Mouse (Mus musculus): ENCODE measurements around the gene Rnaseh2b. TPM values are rescaled to one million over a fixed set of nuclear protein-coding genes. Genes with fewer than 3 reads are reported as not detected.

Gene Rnaseh2b
- polyA plus RNA-seq, 1 experiment from 2014 or later, result 60.5 TPM

DNA sequence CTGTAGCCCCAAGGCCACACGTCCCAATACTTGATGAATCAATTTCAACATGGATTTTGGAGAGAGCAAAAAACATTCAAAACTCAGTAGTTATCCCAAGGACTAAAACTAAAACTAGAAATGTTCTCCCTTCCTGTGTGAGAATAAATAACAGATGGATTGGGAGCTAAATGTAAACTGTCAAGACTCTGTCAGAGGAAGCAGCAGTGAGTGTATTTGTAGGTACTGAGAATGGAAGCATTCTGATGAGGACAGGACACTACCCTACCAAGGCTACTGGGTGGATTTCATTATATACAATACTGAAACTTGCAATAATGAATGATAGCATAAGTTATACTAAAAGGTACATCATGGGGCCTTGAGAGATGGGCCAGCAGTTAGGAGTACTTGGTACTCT lies 6.4 kb downstream of the Rnaseh2b start:
- Histone ChIP-seq H3K9me3 (ENCODE audit: control insufficient read depth, low read length) (no peaks in the 10 kb centered on the region), H3K4me2 (ENCODE audit: low read depth, low read length) (no peak overlapping the region), H3K27me3 (ENCODE audit: control insufficient read depth, insufficient read depth, low read depth, low read length) (no peaks in the 10 kb centered on the region), H3K4me1 (replicated peaks; ENCODE audit: control insufficient read depth, insufficient read depth, low read length) (peaks cover 3% of the 10 kb centered on the region), H3K27ac (ENCODE audit: low read length) (no peak overlapping the region), H3K9ac (ENCODE audit: low read length) (no peak overlapping the region), H3K4me3 (ENCODE audit: low read length) (no peak overlapping the region), H3K36me3 (ENCODE audit: control insufficient read depth, insufficient read depth, low read length) (no peaks in the 10 kb centered on the region)
- ATAC-seq (ENCODE audit: low read depth), result no peak
- WGBS, result 78% methylated on average over 1 of the region's 1 CpGs

DNA sequence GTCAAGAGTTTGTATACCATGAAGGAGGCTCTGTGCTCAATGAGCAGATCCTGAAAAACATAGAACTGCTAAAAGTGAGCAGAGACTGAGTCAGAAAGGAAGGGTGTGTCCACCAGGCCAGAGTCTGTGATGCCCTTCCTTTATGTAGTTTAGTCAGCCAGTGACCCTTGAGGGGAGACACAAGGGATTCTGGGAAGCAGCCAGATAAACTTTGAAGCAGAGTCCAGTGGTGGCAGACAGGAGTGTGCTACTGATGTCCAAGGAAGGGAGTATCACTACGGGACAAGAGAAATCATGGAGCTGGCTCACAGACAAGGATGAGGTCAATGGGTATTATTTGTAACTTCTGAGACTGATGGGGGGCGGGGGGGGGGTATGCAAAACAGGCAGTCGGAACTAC lies 7.6 kb downstream of the Rnaseh2b start:
- Histone ChIP-seq H3K4me1 (replicated peaks; ENCODE audit: control insufficient read depth, insufficient read depth, low read length) (peaks cover 3% of the 10 kb centered on the region), H3K4me3 (ENCODE audit: low read length) (no peak overlapping the region), H3K9ac (ENCODE audit: low read length) (no peak overlapping the region), H3K27me3 (ENCODE audit: control insufficient read depth, insufficient read depth, low read depth, low read length) (no peaks in the 10 kb centered on the region), H3K36me3 (ENCODE audit: control insufficient read depth, insufficient read depth, low read length) (no peaks in the 10 kb centered on the region), H3K9me3 (ENCODE audit: control insufficient read depth, low read length) (no peaks in the 10 kb centered on the region), H3K27ac (ENCODE audit: low read length) (no peak overlapping the region), H3K4me2 (ENCODE audit: low read depth, low read length) (no peak overlapping the region)
- ATAC-seq (ENCODE audit: low read depth), result no peak
- WGBS, result 61% methylated on average over 3 of the region's 3 CpGs

DNA sequence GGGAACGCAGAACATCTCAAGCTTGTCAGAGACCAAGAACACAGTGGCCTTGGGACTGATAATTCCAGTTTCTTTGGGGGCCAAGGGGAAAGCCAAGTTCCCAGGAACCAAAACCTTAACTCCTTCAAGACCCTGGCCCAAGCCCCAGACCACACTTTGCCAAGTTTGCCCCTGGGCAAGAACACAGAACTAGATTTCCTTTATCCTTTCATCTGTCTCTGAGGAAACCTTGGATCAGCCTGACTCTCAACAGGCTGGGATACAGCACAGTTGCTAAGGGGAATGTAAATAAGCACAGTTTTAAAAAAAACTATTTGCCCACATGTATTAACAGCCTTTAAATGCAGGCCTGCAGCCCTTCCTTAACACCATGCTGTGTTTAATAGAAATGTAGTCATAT lies 15.2 kb downstream of the Rnaseh2b start:
- no peak overlapping the region for H3K4me2 ChIP-seq (ENCODE audit: low read depth, low read length)
- no peaks in the 10 kb centered on the region; the same call in 1 of the 2 replicates for H3K4me1 ChIP-seq (replicated peaks; ENCODE audit: control insufficient read depth, insufficient read depth, low read length)
- no peak for ATAC-seq (ENCODE audit: low read depth)
- H3K27ac ChIP-seq (ENCODE audit: low read length), result no peak overlapping the region
- WGBS, result 83% methylated on average over 1 of the region's 1 CpGs
- H3K9me3 ChIP-seq (ENCODE audit: control insufficient read depth, low read length), result no peaks in the 10 kb centered on the region
- H3K4me3 ChIP-seq (ENCODE audit: low read length), result no peak overlapping the region
- H3K36me3 ChIP-seq (ENCODE audit: control insufficient read depth, insufficient read depth, low read length), result no peaks in the 10 kb centered on the region
- H3K27me3 ChIP-seq (ENCODE audit: control insufficient read depth, insufficient read depth, low read depth, low read length), result no peaks in the 10 kb centered on the region
- H3K9ac ChIP-seq (ENCODE audit: low read length), result no peak overlapping the region

DNA sequence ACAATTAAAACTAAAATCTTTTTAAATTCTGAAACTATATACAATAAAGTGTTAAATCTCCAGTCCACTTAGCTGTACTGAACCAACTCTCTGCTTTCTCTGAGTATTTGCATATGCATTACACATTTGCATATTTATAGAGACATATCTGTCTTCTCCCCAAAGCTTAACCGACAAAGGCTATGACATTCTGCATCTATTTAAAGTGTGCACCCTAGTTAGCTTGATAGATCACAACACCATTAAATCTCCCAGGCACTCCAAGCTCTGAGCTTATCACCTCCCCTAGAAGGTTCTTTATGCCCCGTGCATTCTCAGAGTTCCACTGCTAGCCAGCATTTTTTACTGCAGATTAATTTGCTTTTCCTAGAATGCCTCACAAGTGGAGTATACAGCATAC lies 16.6 kb downstream of the Rnaseh2b start:
- no peaks in the 10 kb centered on the region for H3K4me1 ChIP-seq (replicated peaks; ENCODE audit: control insufficient read depth, insufficient read depth, low read length)
- H3K9me3 ChIP-seq (ENCODE audit: control insufficient read depth, low read length), result no peaks in the 10 kb centered on the region
- H3K27me3 ChIP-seq (ENCODE audit: control insufficient read depth, insufficient read depth, low read depth, low read length), result no peaks in the 10 kb centered on the region
- no peak overlapping the region for H3K4me2 ChIP-seq (ENCODE audit: low read depth, low read length)
- 32% methylated on average over 2 of the region's 2 CpGs for WGBS
- H3K27ac ChIP-seq (ENCODE audit: low read length), result no peak overlapping the region
- H3K9ac ChIP-seq (ENCODE audit: low read length), result no peak overlapping the region
- no peaks in the 10 kb centered on the region for H3K36me3 ChIP-seq (ENCODE audit: control insufficient read depth, insufficient read depth, low read length)
- ATAC-seq (ENCODE audit: low read depth), result no peak
- H3K4me3 ChIP-seq (ENCODE audit: low read length), result no peak overlapping the region

DNA sequence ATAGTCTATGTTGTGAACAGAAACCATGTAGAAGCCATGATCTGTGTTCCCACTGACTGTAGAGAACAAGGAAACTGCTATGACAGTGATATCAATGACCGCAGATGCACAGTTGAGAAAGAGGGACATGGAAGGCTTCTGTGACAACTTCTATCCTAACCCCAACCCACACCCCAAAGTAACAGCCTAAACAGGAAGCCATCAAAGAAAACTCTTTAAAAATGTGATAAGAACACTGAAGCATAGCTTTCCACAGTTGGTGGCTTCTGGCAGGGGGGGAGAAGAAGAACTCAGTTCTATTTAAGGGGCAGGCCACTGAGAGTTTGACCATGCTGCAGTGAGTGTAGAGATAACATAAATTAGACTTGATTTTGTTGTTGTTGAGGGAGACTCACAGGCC lies 19.3 kb downstream of the Rnaseh2b start:
- Histone ChIP-seq H3K27me3 (ENCODE audit: control insufficient read depth, insufficient read depth, low read depth, low read length) (no peaks in the 10 kb centered on the region), H3K4me1 (replicated peaks; ENCODE audit: control insufficient read depth, insufficient read depth, low read length) (no peaks in the 10 kb centered on the region), H3K4me3 (ENCODE audit: low read length) (no peak overlapping the region), H3K36me3 (ENCODE audit: control insufficient read depth, insufficient read depth, low read length) (no peaks in the 10 kb centered on the region), H3K27ac (ENCODE audit: low read length) (no peak overlapping the region), H3K4me2 (ENCODE audit: low read depth, low read length) (no peak overlapping the region), H3K9me3 (ENCODE audit: control insufficient read depth, low read length) (no peaks in the 10 kb centered on the region), H3K9ac (ENCODE audit: low read length) (no peak overlapping the region)
- WGBS, result 89% methylated on average over 1 of the region's 1 CpGs
- no peak for ATAC-seq (ENCODE audit: low read depth)

DNA sequence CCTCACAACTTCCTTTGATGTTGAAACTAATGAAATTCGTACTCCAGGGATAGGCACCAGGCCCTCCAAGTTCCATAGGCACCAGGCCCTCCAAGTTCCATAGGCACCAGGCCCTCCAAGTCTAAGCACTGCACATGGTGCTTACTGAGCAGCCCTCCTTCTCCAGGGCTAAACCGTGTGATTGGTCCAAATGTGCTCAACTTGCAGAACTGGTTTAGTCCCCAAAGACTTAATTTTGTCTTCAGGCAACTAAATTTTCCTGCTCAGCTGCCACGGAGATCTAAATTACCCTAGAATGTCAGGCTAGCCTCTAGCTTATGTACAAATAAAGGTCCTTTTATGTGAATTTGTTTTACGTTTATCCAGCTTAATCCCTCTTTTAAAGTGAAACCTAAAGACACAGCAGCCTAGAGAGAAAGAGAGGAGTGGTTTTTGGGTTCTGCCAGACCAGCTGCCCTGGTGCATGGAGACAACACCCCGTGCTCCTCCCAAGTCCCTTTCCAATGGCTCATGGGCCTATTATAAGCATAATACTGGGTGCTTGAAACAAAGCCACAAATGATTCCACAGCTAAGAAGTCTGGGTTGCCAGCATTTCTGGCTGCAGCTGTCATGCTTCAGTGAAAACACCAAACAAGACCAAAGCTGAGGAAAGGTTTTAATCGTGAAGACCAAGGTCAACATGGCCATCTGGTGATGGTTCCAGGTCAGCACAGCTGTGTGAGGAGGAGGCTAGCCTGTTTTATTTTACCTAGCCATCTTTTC lies 30.4 kb downstream of the Rnaseh2b start:
- no peak for ATAC-seq (ENCODE audit: low read depth)
- H3K27ac ChIP-seq (ENCODE audit: low read length), result no peak overlapping the region
- H3K36me3 ChIP-seq (ENCODE audit: control insufficient read depth, insufficient read depth, low read length), result no peaks in the 10 kb centered on the region
- no peak overlapping the region for H3K4me2 ChIP-seq (ENCODE audit: low read depth, low read length)
- no peak overlapping the region for H3K4me3 ChIP-seq (ENCODE audit: low read length)
- H3K9ac ChIP-seq (ENCODE audit: low read length), result no peak overlapping the region
- peaks cover 15% of the 10 kb centered on the region for H3K4me1 ChIP-seq (replicated peaks; ENCODE audit: control insufficient read depth, insufficient read depth, low read length)
- 40% methylated on average over 6 of the region's 6 CpGs for WGBS
- no peaks in the 10 kb centered on the region for H3K27me3 ChIP-seq (ENCODE audit: control insufficient read depth, insufficient read depth, low read depth, low read length)
- no peaks in the 10 kb centered on the region for H3K9me3 ChIP-seq (ENCODE audit: control insufficient read depth, low read length)

DNA sequence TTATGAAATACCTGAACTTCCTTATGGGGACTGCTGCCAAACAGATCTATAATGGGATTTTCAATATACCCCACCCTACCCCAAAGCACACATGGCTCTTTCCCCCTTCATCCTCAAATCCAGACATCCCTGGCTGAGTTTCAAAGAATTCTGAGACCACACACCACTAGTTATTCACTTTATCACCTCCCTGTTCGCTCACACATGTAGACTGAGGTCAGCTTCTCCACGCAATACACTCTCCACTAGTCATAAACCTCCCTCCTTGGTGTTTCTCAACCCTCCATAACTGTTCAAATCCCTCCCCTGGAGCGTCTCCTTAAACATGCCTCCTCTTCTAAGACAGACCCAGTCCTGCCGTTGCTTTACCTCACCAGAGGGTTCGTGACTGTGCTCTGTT lies 31.1 kb downstream of the Rnaseh2b start:
- no peak overlapping the region for H3K9ac ChIP-seq (ENCODE audit: low read length)
- H3K27me3 ChIP-seq (ENCODE audit: control insufficient read depth, insufficient read depth, low read depth, low read length), result no peaks in the 10 kb centered on the region
- H3K27ac ChIP-seq (ENCODE audit: low read length), result no peak overlapping the region
- ATAC-seq (ENCODE audit: low read depth), result no peak
- no peaks in the 10 kb centered on the region for H3K36me3 ChIP-seq (ENCODE audit: control insufficient read depth, insufficient read depth, low read length)
- H3K4me2 ChIP-seq (ENCODE audit: low read depth, low read length), result no peak overlapping the region
- H3K4me3 ChIP-seq (ENCODE audit: low read length), result no peak overlapping the region
- no peaks in the 10 kb centered on the region for H3K9me3 ChIP-seq (ENCODE audit: control insufficient read depth, low read length)
- peaks cover 15% of the 10 kb centered on the region for H3K4me1 ChIP-seq (replicated peaks; ENCODE audit: control insufficient read depth, insufficient read depth, low read length)
- 63% methylated on average over 5 of the region's 5 CpGs for WGBS

DNA sequence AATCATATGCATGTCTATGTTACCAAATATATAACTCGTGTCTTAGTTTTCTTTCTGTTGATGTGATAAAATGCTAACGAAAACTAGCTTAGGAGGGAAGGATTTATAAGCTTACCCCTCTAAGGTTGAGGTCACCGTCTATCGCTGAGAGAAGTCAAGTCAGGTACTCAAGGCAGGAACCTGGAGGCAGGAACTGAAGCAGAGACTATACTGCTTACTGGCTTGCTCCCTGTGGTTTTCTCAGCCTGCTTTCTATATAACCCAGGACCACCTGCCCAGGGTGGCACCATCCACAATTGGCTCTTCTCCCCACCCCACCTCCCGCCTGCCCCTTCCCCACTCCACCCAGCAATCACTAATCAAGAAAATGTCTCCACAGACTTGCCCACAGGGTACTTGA lies 32.6 kb downstream of the Rnaseh2b start:
- Histone ChIP-seq H3K27me3 (ENCODE audit: control insufficient read depth, insufficient read depth, low read depth, low read length) (no peaks in the 10 kb centered on the region), H3K36me3 (ENCODE audit: control insufficient read depth, insufficient read depth, low read length) (no peaks in the 10 kb centered on the region), H3K4me1 (replicated peaks; ENCODE audit: control insufficient read depth, insufficient read depth, low read length) (peaks cover 15% of the 10 kb centered on the region), H3K9ac (ENCODE audit: low read length) (no peak overlapping the region), H3K27ac (ENCODE audit: low read length) (no peak overlapping the region), H3K4me3 (ENCODE audit: low read length) (no peak overlapping the region), H3K9me3 (ENCODE audit: control insufficient read depth, low read length) (no peaks in the 10 kb centered on the region), H3K4me2 (ENCODE audit: low read depth, low read length) (no peak overlapping the region)
- WGBS, result 88% methylated on average over 5 of the region's 5 CpGs
- ATAC-seq (ENCODE audit: low read depth), result no peak

DNA sequence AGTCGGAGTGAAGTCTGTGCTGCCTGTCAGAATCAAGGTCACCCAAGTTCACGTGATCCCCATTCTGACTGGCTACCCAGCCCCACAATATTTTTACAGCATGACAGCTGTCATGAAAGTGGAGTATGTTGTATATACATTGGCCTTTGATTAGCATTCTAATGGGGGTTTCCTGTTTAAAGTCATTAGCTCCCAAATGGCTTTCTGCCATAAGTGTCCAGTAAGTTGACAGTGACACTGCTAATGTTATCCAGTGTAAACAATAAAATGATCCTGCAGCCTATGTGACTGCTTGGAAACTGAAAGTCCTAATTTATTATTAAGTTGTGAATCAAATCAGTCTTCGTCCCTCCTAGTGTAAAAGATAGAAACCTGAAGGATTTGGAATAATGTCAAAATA lies 33.6 kb downstream of the Rnaseh2b start:
- ATAC-seq (ENCODE audit: low read depth), result peak; percentile 49
- Histone ChIP-seq H3K9me3 (ENCODE audit: control insufficient read depth, low read length) (no peaks in the 10 kb centered on the region), H3K4me1 (replicated peaks; ENCODE audit: control insufficient read depth, insufficient read depth, low read length) (peaks cover 15% of the 10 kb centered on the region), H3K36me3 (ENCODE audit: control insufficient read depth, insufficient read depth, low read length) (no peaks in the 10 kb centered on the region), H3K9ac (ENCODE audit: low read length) (no peak overlapping the region), H3K27ac (ENCODE audit: low read length) (no peak overlapping the region), H3K4me2 (ENCODE audit: low read depth, low read length) (no peak overlapping the region), H3K27me3 (ENCODE audit: control insufficient read depth, insufficient read depth, low read depth, low read length) (no peaks in the 10 kb centered on the region), H3K4me3 (ENCODE audit: low read length) (no peak overlapping the region)
- WGBS, result 34% methylated on average over 3 of the region's 3 CpGs

DNA sequence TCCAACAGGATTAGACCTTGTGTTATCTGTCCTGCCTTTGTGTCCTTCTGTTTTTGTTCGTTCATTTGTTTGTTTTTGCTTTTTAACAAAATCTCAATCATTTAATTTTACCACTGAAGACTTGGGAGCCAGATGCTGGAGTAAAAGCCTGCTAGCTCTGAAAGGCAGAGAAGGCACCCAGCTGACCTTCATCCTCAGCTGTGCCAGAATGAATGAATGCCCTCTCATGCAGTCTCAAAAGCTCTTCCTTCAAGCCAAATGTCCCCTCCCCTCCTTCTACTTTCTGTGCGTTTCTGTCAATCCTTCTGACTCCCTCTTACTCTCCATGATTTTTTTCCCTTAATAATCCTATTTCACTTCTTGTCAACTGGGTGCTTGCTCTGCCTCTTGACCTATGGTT lies 34.8 kb downstream of the Rnaseh2b start:
- Histone ChIP-seq H3K9ac (ENCODE audit: low read length) (no peak overlapping the region), H3K27me3 (ENCODE audit: control insufficient read depth, insufficient read depth, low read depth, low read length) (no peaks in the 10 kb centered on the region), H3K9me3 (ENCODE audit: control insufficient read depth, low read length) (no peaks in the 10 kb centered on the region), H3K4me3 (ENCODE audit: low read length) (no peak overlapping the region), H3K36me3 (ENCODE audit: control insufficient read depth, insufficient read depth, low read length) (no peaks in the 10 kb centered on the region), H3K4me1 (replicated peaks; ENCODE audit: control insufficient read depth, insufficient read depth, low read length) (peaks cover 18% of the 10 kb centered on the region), H3K27ac (ENCODE audit: low read length) (no peak overlapping the region), H3K4me2 (ENCODE audit: low read depth, low read length) (no peak overlapping the region)
- ATAC-seq (ENCODE audit: low read depth), result no peak
- 11% methylated on average over 2 of the region's 2 CpGs for WGBS

Data from lung, embryonic 16.5 days (tissue).